Mouse (Mus musculus) cerebellum, adult 9-11 months (tissue): ENCODE measurements around the gene Ddx10.
"Not testable (repeated sequence)": the region's sequence is repeated elsewhere in the genome, so short reads cannot be mapped to it uniquely, and the experiment has no call there.

Source experiments
- DNase-seq: peaks from one replicate; pipeline ENCODE4 v3.0.0; 2022

The Ddx10 gene

DNA sequence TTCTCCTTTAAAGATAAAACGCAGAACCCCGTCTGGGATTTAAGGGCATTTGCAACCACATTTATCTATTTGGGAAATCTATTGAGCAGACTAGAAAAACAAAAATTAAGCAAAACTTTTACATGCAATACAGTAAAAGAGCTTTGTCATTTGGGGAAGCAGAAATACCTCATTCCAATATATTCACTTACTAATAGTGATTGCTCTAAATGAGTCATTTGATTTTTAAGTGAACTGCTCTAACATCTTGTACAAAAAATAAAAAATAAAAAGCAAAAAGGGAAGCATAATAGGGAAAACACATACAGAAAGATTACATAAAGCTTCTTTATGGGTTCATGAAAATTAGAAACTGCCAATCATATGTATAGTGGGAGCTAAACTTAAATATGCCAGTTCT lies 104.3 kb downstream of the Ddx10 start:
- DNase-seq = no peak

DNA sequence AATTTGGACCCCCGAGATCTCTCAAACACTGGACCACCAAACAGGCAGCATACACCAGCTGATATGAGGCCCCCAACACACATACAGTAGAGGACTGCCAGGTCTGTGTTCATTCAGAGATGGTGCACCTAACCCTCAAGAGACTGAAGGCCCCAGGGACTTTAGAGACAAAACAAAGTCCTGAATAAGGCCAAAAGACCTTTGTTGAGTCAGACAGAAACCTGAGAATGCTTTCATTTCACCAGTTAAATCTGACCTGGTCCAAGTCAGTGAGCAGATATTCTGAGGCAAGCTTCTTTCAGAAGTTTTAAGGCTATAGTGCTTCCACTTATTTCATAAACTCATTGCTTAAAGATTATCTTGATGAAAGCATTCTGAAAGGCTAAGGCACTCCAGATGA lies 105.4 kb downstream of the Ddx10 start:
- not testable (repeated sequence) for DNase-seq

DNA sequence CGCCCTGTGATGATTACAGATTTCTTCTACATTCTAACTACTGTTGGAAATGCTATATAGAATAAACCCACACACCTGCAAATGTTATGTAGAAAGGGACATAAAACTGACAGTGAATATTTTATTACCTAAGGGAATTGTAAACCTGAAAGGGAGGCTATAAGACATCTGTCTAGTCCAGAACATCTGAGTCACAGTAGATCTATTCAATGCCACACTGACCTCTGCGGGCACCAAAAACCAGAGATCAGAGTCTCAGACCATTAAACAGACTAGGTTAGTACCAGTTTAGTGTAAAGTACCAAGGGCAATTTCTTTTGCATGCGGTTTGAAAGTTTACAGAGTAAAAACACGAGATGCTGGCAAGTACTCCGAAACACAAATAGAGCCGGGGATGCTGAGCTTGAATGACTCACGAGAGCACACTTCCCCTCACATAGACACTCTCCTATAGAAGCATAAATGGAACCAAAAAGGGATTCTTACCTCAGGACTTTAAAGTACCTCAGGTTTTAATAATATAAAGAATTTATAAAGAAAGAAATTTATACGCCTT lies 107.2 kb downstream of the Ddx10 start:
- DNase-seq = no peak

DNA sequence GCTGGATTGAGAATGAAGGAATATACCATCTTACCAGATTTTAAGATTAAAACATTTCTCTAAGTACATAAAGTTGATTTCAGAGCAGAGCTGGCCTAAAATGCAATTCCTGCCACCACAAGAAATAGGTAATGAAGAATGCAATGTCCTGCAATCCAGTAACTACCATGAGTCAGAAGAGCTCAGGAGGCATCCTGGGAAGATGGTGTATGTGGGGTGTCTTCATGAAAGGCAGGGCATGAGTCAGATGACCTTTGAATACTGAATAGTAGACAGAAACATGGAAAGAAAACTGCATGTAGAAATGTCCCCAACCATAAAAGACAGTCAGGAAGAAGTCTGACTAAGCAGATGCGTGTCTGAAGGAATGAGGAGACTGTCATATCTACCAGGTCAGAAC lies 115.0 kb downstream of the Ddx10 start:
- DNase-seq = no peak

DNA sequence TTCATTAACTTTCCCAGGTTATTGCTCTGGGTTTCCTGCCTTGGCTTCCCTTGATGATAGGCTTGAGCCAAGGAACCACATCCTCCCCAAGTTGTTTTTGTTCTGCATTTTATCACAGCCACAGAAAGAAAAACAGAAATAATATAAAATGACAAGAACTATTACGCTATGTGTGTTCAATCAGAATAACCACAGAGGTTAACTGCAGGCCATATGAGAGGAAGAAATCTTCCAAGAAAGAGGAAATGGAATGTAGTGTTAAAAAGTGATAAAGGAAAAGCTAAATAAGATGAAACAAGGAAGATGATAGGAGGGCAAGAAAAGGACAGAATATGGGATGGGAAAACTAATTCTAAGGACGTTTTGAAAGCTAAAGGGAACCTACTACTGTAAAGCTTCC lies 117.4 kb downstream of the Ddx10 start:
- DNase-seq = no peak

DNA sequence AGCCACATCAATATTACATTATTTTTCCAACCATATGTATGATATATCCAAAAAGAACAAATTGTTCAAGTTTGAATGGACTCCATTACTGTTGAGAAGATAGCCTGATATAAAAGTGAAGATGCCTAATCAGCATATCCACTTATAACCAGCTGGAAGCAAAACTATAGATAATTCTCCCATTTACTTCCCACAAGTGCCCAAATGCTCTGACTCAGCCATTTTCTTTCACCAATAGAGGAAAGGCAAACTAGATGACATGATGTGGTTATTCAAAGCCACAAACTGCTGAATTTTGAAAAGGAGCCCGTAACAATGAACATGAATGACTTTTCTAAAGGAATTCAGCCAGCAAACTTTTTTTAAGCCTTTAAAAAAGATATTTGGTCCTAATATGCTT lies 146.8 kb downstream of the Ddx10 start:
- no peak for DNase-seq

DNA sequence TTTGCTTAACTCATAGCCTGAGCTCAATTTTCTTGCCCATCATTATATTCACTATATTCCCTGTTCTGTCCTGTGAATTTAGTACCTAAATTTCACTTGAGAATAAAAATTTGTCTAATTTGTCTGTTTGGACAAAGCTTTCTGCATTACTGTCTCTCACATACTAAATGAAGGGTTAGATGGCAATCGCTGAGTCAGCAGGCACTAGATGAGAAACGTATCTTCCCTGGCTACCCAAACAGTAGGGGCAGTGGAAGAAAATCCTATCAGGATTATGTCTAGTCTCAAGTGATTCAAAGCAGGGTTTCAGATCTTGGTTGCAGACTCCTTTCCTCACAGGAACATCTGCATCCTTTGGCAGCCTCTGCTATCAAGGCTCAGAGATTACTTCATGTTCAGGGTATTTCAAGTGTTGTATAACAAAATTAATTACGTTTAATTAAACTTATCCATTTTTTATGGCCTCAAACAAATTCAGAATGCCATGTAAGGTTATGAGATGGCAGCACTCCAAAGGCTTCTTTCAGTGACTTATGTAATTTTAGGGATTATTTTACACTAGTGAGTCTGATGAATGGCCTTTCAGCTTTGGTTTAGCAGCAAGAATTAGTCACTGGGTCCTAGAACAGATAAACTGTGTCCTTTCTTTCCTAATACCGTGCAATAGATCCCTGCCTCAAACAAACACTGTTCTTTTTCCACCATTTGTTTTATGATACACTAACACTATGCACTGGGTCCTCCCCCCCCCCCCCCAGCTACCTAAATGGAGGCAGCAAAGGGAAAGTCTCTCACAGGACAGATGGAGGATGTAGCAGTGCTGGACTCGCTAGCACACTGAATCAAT lies 152.3 kb downstream of the Ddx10 start:
- no peak for DNase-seq

DNA sequence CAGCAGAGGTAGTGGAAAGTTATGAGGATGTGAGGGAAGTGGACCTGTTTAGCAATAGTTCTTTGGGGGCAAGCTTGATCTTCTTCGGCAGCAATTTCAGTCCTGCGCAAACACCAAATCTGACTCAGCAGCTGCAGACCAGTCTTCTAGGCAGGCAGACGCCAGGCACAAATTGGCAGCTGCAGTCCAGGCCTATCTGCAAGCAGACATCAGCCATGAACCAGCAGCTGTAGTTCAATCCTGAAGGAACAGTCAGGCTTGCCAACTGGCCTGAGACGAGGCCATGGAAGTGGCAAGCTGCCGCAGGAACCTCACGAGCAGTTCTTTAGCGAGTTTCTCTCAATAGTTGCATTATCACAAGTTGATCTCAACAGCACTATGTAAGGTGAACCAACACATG lies 153.3 kb downstream of the Ddx10 start:
- DNase-seq = no peak

DNA sequence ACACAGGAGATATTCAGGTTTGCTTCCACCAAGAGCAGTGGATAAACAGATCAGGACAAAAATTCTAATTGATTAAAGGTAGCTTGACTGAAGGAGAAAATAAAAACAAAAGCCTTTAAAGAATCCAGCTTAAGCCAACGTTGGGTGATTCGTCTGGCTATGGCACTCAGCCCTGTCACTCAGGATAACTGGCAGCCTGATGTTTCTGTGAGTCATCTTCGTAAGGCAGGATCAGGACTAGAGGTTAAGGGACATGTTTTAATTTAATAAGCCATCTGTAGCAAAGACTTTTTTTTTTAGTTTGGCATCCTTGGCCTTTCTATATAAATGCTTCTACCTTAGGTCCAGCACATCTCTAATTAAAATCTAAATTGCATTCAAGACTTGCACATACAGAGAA lies 170.2 kb downstream of the Ddx10 start:
- DNase-seq = no peak

DNA sequence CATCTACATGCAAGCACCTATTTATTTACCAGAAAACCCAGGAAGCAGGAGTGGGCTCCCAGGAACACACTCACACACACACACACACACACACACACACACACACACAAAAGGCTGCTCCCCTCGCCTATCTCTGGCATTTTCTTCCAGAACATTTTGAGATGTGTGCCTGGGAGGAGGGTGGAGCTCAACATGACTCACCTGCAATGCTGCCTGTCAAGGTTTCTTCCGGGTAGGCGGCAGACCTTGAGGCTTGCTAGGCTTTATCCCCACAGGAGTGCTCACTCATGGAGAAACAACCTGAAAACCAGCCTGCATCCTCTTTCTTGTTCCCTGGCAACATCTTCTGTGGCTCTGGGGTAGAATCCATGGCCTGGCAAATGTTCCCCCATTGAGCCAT lies 171.9 kb downstream of the Ddx10 start:
- DNase-seq = no peak

DNA sequence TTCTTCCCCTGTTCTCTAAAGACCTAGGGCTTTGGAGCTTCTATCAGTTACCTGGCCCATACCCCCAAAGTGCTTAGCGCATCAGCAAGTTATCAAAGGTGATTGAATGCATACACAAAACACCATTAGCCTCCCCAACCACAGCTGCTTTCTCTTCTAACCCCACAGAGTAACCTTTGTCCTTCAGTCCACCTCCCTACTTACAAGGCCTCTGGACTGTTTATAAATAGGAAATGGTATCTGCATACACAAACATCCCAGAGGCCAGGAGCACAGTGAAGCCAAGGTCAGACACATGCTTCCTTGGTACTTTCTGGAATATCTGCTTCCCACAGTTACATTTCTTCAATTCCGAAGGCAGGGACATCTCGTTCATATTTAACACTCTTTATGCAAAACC lies 173.4 kb downstream of the Ddx10 start:
- no peak for DNase-seq

DNA sequence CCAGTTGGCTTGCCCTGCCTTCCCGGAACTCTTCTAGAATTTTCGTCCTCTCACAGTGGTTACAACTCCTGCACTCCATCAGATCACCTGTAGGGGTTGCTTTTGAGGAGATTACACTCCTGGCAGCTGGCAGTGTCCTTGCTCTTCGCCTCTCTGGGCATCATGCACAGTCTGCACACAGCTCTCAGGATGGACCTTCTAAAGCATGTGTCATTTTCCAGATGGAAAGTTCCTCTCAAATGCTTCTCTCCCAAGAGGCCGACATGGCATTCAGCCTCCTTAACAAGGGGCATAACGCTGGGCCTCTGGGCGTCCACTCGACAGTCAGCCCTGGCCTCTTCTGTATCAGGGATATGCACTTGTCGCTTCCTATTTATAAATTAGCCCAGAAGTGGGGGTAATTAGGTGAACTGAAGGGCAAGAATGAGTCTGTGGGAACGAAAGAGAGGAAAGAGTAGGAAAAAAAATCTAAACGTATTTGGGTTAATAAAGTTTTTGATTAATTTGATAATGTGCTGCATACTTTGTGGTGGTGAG lies 174.2 kb downstream of the Ddx10 start:
- no peak for DNase-seq

DNA sequence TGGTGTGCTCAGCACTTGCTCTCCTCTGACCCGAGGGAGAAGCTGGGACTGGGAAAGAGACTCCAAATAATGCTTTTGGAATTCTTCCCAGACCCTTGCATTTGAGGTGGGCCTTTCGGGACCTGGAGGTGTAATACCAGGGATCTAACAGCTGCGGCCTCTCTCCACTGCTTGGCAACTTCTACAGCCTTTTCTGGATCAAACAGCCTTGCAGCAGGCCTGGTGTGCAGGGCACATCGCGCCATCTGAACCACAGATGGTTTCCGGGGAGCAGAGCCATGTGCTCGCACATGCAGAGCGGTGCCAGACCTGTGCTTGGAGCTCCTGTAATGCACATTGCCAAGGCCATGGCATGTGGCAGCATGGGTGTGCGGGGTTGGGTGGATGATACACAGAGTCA lies 175.8 kb downstream of the Ddx10 start:
- DNase-seq = no peak

DNA sequence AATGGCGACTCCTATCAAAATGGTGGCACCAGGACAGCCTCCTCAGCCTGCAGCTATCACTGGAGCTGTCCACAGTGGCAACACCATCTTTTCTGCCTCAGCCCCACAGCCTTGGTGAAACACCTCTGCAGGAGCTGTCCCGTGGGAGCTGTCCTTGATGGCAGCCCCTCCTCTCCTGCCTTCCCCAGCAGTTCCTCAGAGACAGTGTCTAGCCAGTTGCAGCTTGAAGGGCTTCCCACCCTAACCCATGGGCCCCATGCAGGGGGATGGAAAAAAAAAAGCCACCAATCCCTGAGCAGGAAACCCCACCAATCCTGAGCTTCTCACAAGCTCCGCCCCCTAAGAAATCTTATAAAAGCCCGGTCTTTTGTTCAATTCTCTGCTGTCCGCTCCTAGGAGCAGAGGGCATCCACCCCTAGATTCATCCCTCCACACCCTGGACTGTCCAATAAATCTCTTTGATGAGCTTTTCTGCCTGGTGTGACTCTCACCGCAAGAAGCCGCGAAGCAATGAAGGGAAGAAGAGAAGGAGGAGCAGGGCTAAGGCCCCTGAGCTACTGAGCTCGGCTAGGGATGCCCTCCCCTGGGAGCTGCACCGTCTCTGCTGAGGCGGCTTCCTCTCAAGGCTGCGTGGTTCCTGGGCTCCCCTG lies 176.9 kb downstream of the Ddx10 start:
- no peak for DNase-seq

DNA sequence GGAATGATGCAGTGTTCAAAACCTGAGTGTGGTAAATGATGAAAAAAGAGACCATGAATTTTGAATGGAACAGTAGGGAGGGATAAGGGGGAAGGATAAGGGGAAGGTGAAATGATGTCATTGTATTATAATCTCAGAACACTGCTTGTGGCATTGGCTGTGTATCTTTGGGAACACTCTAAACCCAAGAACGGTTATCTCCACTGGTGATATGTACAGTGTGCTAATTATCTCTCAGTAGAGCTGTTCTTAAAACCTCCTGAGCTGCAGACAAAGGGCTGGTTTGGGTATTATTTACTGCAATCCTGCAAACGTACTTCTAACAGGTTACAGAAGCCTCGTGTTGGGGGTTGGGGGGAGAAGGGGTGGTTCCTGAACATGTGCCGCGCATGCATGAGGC lies 179.7 kb downstream of the Ddx10 start:
- DNase-seq = no peak

DNA sequence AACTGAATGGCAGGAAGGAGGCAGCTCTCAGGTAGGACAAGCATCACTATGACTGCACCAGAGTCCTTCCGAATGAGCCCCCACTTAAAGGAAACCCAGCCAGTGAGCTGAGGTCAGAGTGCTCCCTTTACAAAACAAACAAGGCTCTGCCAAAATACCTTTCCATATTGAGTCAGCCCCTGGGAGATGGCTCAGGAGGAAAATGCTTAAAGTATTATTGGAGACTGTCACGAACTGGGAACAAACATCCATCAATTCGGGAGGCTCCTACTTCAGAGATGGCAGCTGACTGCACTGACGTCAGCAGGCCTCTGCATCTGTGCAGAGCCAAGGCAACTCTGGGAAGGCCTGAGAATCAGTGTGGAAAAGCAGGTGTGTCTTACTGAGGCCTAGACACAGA lies 181.4 kb downstream of the Ddx10 start:
- no peak for DNase-seq

DNA sequence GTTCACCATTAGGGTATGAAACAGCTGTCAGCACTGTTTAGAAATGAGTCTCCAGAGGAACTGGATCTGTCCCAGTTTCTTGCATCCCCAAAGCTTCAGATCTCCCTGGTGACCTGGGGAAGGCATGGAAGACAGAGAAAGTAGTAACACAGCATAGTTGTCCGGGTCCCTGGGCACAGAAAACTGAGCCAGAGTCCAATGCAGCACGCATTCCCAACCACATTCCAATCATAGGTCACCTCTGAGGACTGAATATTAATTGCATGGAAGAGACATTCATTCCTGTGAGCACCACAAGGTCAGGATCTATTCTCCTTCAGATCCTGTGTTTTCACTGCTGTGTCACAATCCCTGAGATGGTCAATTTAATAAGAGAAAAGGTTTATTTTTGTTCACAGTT lies 182.8 kb downstream of the Ddx10 start:
- no peak for DNase-seq

DNA sequence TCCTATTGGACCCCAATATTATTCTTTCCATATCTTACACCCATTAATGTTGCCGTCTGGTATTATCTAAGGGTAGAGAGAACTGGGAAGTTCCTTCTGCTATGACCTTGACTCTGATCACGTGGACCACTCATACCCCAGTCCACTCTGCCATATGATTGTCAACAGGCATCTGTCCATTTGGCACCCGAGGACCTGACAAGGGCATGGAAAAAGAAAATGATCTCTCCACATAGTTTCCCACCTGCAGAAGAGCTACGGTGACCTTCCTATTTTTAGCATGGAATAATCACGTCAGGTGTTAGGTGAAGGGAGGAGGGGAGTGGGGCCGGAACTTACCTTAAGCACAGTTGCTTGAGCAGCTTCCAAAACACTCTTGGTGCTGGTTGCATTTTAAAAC lies 183.3 kb downstream of the Ddx10 start:
- no peak for DNase-seq

DNA sequence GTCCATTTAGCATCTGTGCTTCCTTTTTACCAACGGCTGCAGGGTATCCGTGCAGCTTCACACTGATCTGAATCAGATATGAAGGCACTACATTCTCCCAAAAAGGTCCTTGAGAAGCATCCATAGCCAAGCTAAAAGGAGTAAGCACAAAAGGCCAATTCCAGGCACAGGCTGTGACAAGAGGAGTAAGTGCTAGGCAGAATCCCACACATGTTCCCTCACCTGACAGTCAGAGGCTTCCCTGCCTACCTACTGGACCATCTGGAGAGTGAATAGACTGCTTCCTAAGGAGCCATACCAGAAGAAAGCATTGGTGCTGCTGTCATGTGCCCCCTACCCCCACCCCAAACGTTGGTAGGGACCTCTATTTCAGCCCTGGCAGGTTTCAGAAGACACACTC lies 192.5 kb downstream of the Ddx10 start:
- no peak for DNase-seq
